Mouse (Mus musculus): ENCODE results near the gene Adamts3. TPM values are rescaled to one million over a fixed set of nuclear protein-coding genes. Genes with fewer than 3 reads are reported as not detected.

The Adamts3 gene
- polyA plus RNA-seq, 1 experiment from 2014 or later: 3.9 TPM

- H3K27me3 ChIP-seq (ENCODE audit: control insufficient read depth, insufficient read depth, low read length): no peaks in the 10 kb centered on the region
- H3K9me3 ChIP-seq (ENCODE audit: control insufficient read depth, low read length): no peaks in the 10 kb centered on the region
- no peak overlapping the region for H3K4me2 ChIP-seq (ENCODE audit: low read length)
- DNase-seq (peak; percentile 57), ATAC-seq (ENCODE audit: low FRiP score, low TSS enrichment) (peak; percentile 41; the same call in 1 of the 2 replicates)
- H3K4me3 ChIP-seq (replicated peaks; ENCODE audit: low read depth, low read length): no peak overlapping the region
- H3K36me3 ChIP-seq (ENCODE audit: control insufficient read depth, insufficient read depth, low read length): no peaks in the 10 kb centered on the region
- H3K4me1 ChIP-seq (ENCODE audit: control insufficient read depth, insufficient read depth, low read length): no peaks in the 10 kb centered on the region
- no peak overlapping the region for H3K9ac ChIP-seq (replicated peaks; ENCODE audit: low read length)
- no peak overlapping the region for H3K27ac ChIP-seq (replicated peaks; ENCODE audit: low read depth, low read length)
- WGBS: 61% methylated on average over 5 of the region's 5 CpGs
These were observed 38.8 kb downstream of the Adamts3 start for GRCm38 (mm10) chr5:89844354-89844753.

- Histone ChIP-seq H3K27ac (replicated peaks; ENCODE audit: low read depth, low read length) (no peak overlapping the region), H3K9ac (replicated peaks; ENCODE audit: low read length) (no peak overlapping the region), H3K4me3 (replicated peaks; ENCODE audit: low read depth, low read length) (no peak overlapping the region), H3K9me3 (ENCODE audit: control insufficient read depth, low read length) (no peaks in the 10 kb centered on the region), H3K4me1 (ENCODE audit: control insufficient read depth, insufficient read depth, low read length) (no peaks in the 10 kb centered on the region), H3K36me3 (ENCODE audit: control insufficient read depth, insufficient read depth, low read length) (no peaks in the 10 kb centered on the region), H3K27me3 (ENCODE audit: control insufficient read depth, insufficient read depth, low read length) (no peaks in the 10 kb centered on the region), H3K4me2 (ENCODE audit: low read length) (no peak overlapping the region)
- ATAC-seq (ENCODE audit: low FRiP score, low TSS enrichment) (no peak), DNase-seq (no peak)
- WGBS: 90% methylated on average over 7 of the region's 7 CpGs
These were observed 39.7 kb downstream of the Adamts3 start for GRCm38 (mm10) chr5:89843478-89843877.

- H3K4me3 ChIP-seq (replicated peaks; ENCODE audit: low read depth, low read length): no peak overlapping the region
- no peak for DNase-seq
- H3K27me3 ChIP-seq (ENCODE audit: control insufficient read depth, insufficient read depth, low read length): no peaks in the 10 kb centered on the region
- H3K27ac ChIP-seq (replicated peaks; ENCODE audit: low read depth, low read length): no peak overlapping the region
- H3K9me3 ChIP-seq (ENCODE audit: control insufficient read depth, low read length): no peaks in the 10 kb centered on the region
- no peak overlapping the region for H3K9ac ChIP-seq (replicated peaks; ENCODE audit: low read length)
- no peak overlapping the region for H3K4me2 ChIP-seq (ENCODE audit: low read length)
- ATAC-seq (ENCODE audit: low FRiP score, low TSS enrichment): no peak
- 86% methylated on average over 4 of the region's 4 CpGs for WGBS
- H3K4me1 ChIP-seq (ENCODE audit: control insufficient read depth, insufficient read depth, low read length): no peaks in the 10 kb centered on the region
- no peaks in the 10 kb centered on the region for H3K36me3 ChIP-seq (ENCODE audit: control insufficient read depth, insufficient read depth, low read length)
These were observed 43.5 kb downstream of the Adamts3 start for GRCm38 (mm10) chr5:89839627-89840026.

- ATAC-seq (ENCODE audit: low FRiP score, low TSS enrichment) (no peak), DNase-seq (no peak)
- H3K9ac ChIP-seq (replicated peaks; ENCODE audit: low read length): no peak overlapping the region
- no peaks in the 10 kb centered on the region for H3K9me3 ChIP-seq (ENCODE audit: control insufficient read depth, low read length)
- H3K4me3 ChIP-seq (replicated peaks; ENCODE audit: low read depth, low read length): no peak overlapping the region
- no peaks in the 10 kb centered on the region for H3K4me1 ChIP-seq (ENCODE audit: control insufficient read depth, insufficient read depth, low read length)
- no peak overlapping the region for H3K27ac ChIP-seq (replicated peaks; ENCODE audit: low read depth, low read length)
- WGBS: 93% methylated on average over 1 of the region's 1 CpGs
- no peak overlapping the region for H3K4me2 ChIP-seq (ENCODE audit: low read length)
- H3K27me3 ChIP-seq (ENCODE audit: control insufficient read depth, insufficient read depth, low read length): no peaks in the 10 kb centered on the region
- no peaks in the 10 kb centered on the region for H3K36me3 ChIP-seq (ENCODE audit: control insufficient read depth, insufficient read depth, low read length)
These were observed 62.0 kb downstream of the Adamts3 start for GRCm38 (mm10) chr5:89821175-89821574.

- Histone ChIP-seq H3K36me3 (ENCODE audit: control insufficient read depth, insufficient read depth, low read length) (no peaks in the 10 kb centered on the region), H3K4me1 (ENCODE audit: control insufficient read depth, insufficient read depth, low read length) (no peaks in the 10 kb centered on the region), H3K4me2 (ENCODE audit: low read length) (no peak overlapping the region), H3K9ac (replicated peaks; ENCODE audit: low read length) (no peak overlapping the region), H3K4me3 (replicated peaks; ENCODE audit: low read depth, low read length) (no peak overlapping the region), H3K27ac (replicated peaks; ENCODE audit: low read depth, low read length) (no peak overlapping the region), H3K27me3 (ENCODE audit: control insufficient read depth, insufficient read depth, low read length) (no peaks in the 10 kb centered on the region), H3K9me3 (ENCODE audit: control insufficient read depth, low read length) (no peaks in the 10 kb centered on the region)
- WGBS: 23% methylated on average over 3 of the region's 3 CpGs
- DNase-seq: peak; percentile 69
- ATAC-seq (ENCODE audit: low FRiP score, low TSS enrichment): no peak
These were observed 63.6 kb downstream of the Adamts3 start for GRCm38 (mm10) chr5:89819531-89819930.

GRCm38 (mm10) chr5:89816610-89817009, 66.5 kb downstream of the Adamts3 start:
- no peak overlapping the region for H3K4me3 ChIP-seq (replicated peaks; ENCODE audit: low read depth, low read length)
- DNase-seq (no peak), ATAC-seq (ENCODE audit: low FRiP score, low TSS enrichment) (no peak)
- no peaks in the 10 kb centered on the region for H3K9me3 ChIP-seq (ENCODE audit: control insufficient read depth, low read length)
- no peak overlapping the region for H3K4me2 ChIP-seq (ENCODE audit: low read length)
- no peaks in the 10 kb centered on the region for H3K4me1 ChIP-seq (ENCODE audit: control insufficient read depth, insufficient read depth, low read length)
- H3K9ac ChIP-seq (replicated peaks; ENCODE audit: low read length): no peak overlapping the region
- no peaks in the 10 kb centered on the region for H3K27me3 ChIP-seq (ENCODE audit: control insufficient read depth, insufficient read depth, low read length)
- no peaks in the 10 kb centered on the region for H3K36me3 ChIP-seq (ENCODE audit: control insufficient read depth, insufficient read depth, low read length)
- 87% methylated on average over 6 of the region's 6 CpGs for WGBS
- no peak overlapping the region for H3K27ac ChIP-seq (replicated peaks; ENCODE audit: low read depth, low read length)

GRCm38 (mm10) chr5:89814552-89814951, 68.6 kb downstream of the Adamts3 start:
- H3K4me1 ChIP-seq (ENCODE audit: control insufficient read depth, insufficient read depth, low read length): no peaks in the 10 kb centered on the region
- H3K4me2 ChIP-seq (ENCODE audit: low read length): no peak overlapping the region
- DNase-seq (no peak), ATAC-seq (ENCODE audit: low FRiP score, low TSS enrichment) (no peak)
- H3K36me3 ChIP-seq (ENCODE audit: control insufficient read depth, insufficient read depth, low read length): no peaks in the 10 kb centered on the region
- H3K27me3 ChIP-seq (ENCODE audit: control insufficient read depth, insufficient read depth, low read length): no peaks in the 10 kb centered on the region
- no peak overlapping the region for H3K4me3 ChIP-seq (replicated peaks; ENCODE audit: low read depth, low read length)
- H3K9ac ChIP-seq (replicated peaks; ENCODE audit: low read length): no peak overlapping the region
- no peaks in the 10 kb centered on the region for H3K9me3 ChIP-seq (ENCODE audit: control insufficient read depth, low read length)
- 85% methylated on average over 3 of the region's 3 CpGs for WGBS
- no peak overlapping the region for H3K27ac ChIP-seq (replicated peaks; ENCODE audit: low read depth, low read length)

GRCm38 (mm10) chr5:89800181-89800816, 82.8 kb downstream of the Adamts3 start:
- no peak for DNase-seq

GRCm38 (mm10) chr5:89793706-89794105, 89.4 kb downstream of the Adamts3 start:
- DNase-seq (no peak), ATAC-seq (ENCODE audit: low FRiP score, low TSS enrichment) (no peak)
- no peak overlapping the region for H3K4me2 ChIP-seq (ENCODE audit: low read length)
- H3K9me3 ChIP-seq (ENCODE audit: control insufficient read depth, low read length): no peaks in the 10 kb centered on the region
- H3K9ac ChIP-seq (replicated peaks; ENCODE audit: low read length): no peak overlapping the region
- 99% methylated on average over 3 of the region's 3 CpGs for whole genome bisulfite sequencing
- no peak overlapping the region for H3K4me3 ChIP-seq (replicated peaks; ENCODE audit: low read depth, low read length)
- H3K27me3 ChIP-seq (ENCODE audit: control insufficient read depth, insufficient read depth, low read length): no peaks in the 10 kb centered on the region
- no peak overlapping the region for H3K27ac ChIP-seq (replicated peaks; ENCODE audit: low read depth, low read length)
- no peaks in the 10 kb centered on the region for H3K36me3 ChIP-seq (ENCODE audit: control insufficient read depth, insufficient read depth, low read length)
- no peaks in the 10 kb centered on the region for H3K4me1 ChIP-seq (ENCODE audit: control insufficient read depth, insufficient read depth, low read length)

More at GRCm38 (mm10) chr5:89800181-89800816, 82.8 kb downstream of the Adamts3 start:
- H3K9ac ChIP-seq (replicated peaks; ENCODE audit: low read length): no peak overlapping the region
- peaks cover 6% of the 10 kb centered on the region; the same call in 1 of the 2 replicates for H3K9me3 ChIP-seq (ENCODE audit: control insufficient read depth, low read length)
- no peak for ATAC-seq (ENCODE audit: low FRiP score, low TSS enrichment)
- no peak overlapping the region for H3K4me3 ChIP-seq (replicated peaks; ENCODE audit: low read depth, low read length)
- H3K36me3 ChIP-seq (ENCODE audit: control insufficient read depth, insufficient read depth, low read length): no peaks in the 10 kb centered on the region
- no peak overlapping the region for H3K4me2 ChIP-seq (ENCODE audit: low read length)
- no peaks in the 10 kb centered on the region for H3K27me3 ChIP-seq (ENCODE audit: control insufficient read depth, insufficient read depth, low read length)
- H3K4me1 ChIP-seq (ENCODE audit: control insufficient read depth, insufficient read depth, low read length): no peaks in the 10 kb centered on the region
- 94% methylated on average over 5 of the region's 5 CpGs for WGBS
- H3K27ac ChIP-seq (replicated peaks; ENCODE audit: low read depth, low read length): no peak overlapping the region

Data from midbrain, embryonic 14.5 days (tissue).